Mouse (Mus musculus) limb, embryonic 14.5 days (tissue): ENCODE measurements around the gene Myo1d. TPM values are rescaled to one million over a fixed set of nuclear protein-coding genes. Genes with fewer than 3 reads are reported as not detected.

Experiments used
- ATAC-seq: fragments of 200-750 bp; cut with Nextera tagmentation; 2 replicates; pipeline ENCODE4 v1.8.0; 2017; ENCODE audit warnings: low read depth, moderate number of reproducible peaks, moderate TSS enrichment; ENCODE audit not compliant: low FRiP score
- DNase-seq: peaks from one replicate; pipeline ENCODE4 v3.0.0-alpha.2; 2015; ENCODE audit warnings: low spot score
- H3K27ac ChIP-seq: fragments of 300-500 bp; sonication (generic); replicated peaks from 2 replicates; pipeline ENCODE4 v1.5.1; 2014; ENCODE audit warnings: low read depth, mild to moderate bottlenecking, low read length, moderate library complexity, mixed read lengths
- H3K27me3 ChIP-seq: fragments of 300-500 bp; sonication (generic); 2 replicates; pipeline ENCODE4 v1.6.1; 2014; ENCODE audit warnings: low read length, mixed read lengths; ENCODE audit not compliant: control insufficient read depth, insufficient read depth
- H3K36me3 ChIP-seq: fragments of 300-500 bp; sonication (generic); 2 replicates; pipeline ENCODE4 v1.6.1; 2014; ENCODE audit warnings: mild to moderate bottlenecking, low read length, moderate library complexity, mixed read lengths; ENCODE audit not compliant: control insufficient read depth, insufficient read depth
- H3K4me1 ChIP-seq: fragments of 300-500 bp; sonication (generic); 2 replicates; pipeline ENCODE4 v1.6.1; 2014; ENCODE audit warnings: antibody characterized with exemption, low read length, mixed read lengths; ENCODE audit not compliant: control insufficient read depth, insufficient read depth
- H3K4me2 ChIP-seq: fragments of 300-500 bp; sonication (generic); replicated peaks from 2 replicates; pipeline ENCODE4 v1.6.1; 2014; ENCODE audit warnings: low read depth, mild to moderate bottlenecking, low read length, moderate library complexity; ENCODE audit not compliant: severe bottlenecking
- H3K4me3 ChIP-seq: fragments of 300-500 bp; sonication (generic); replicated peaks from 2 replicates; pipeline ENCODE4 v1.5.1; 2014; ENCODE audit warnings: low read length
- H3K9ac ChIP-seq: fragments of 300-500 bp; sonication (generic); 2 replicates; pipeline ENCODE4 v1.6.1; 2014; ENCODE audit warnings: mild to moderate bottlenecking, low read depth, low read length, moderate library complexity; ENCODE audit not compliant: severe bottlenecking
- H3K9me3 ChIP-seq: fragments of 300-500 bp; sonication (generic); 2 replicates; pipeline ENCODE4 v1.6.1; 2016; ENCODE audit warnings: low read length; ENCODE audit not compliant: control insufficient read depth
- POLR2A ChIP-seq: fragments of 200-500 bp; IDR thresholded peaks from 2 replicates; pipeline ENCODE4 v1.8.0; 2012; ENCODE audit warnings: inconsistent platforms, mild to moderate bottlenecking, moderate library complexity, borderline replicate concordance; ENCODE audit not compliant: insufficient read depth, insufficient read length; ENCODE audit errors: extremely low read depth
- WGBS: fragments of 180-500 bp; shearing (Covaris S2); extraction: QIAGEN DNeasy Blood & Tissue Kit; methylation state at CpG from one replicate; pipeline ENCODE4 v1.1.7; 2014; 5-methylcytosine and 5-hydroxymethylcytosine counted together
- polyA plus RNA-seq, 2 experiments: library from polyadenylated mRNA; depleted of rRNA in 1 of 2; stranded (reverse) in 1 of 2; unstranded in 1 of 2; fragments of >200 nt; fragmentation: Nextera tagmentation in 1 of 2; extraction: Ambion mirVana in 1 of 2; gene quantifications; 2 replicates each; pipeline versions ENCODE4 v1.2.1 to v1.2.3; 2012 to 2014

Myo1d gene
- polyA plus RNA-seq, 2 experiments: 6.6 to 8.3 TPM

GRCm38 (mm10) chr11:80715115-80715514 is 64.7 kb downstream of the Myo1d start:
- Histone ChIP-seq H3K9ac (no peak overlapping the region), H3K36me3 (no peaks in the 10 kb centered on the region), H3K27ac (no peak overlapping the region), H3K4me2 (no peak overlapping the region), H3K4me3 (no peak overlapping the region), H3K4me1 (no peaks in the 10 kb centered on the region), H3K27me3 (no peaks in the 10 kb centered on the region), H3K9me3 (no peaks in the 10 kb centered on the region)
- no peak for DNase-seq
- ATAC-seq: no peak
- WGBS: 69% methylated on average over 2 of the region's 2 CpGs
- no peak for TF ChIP-seq POLR2A

GRCm38 (mm10) chr11:80713705-80714104 is 66.1 kb downstream of the Myo1d start:
- H3K36me3 ChIP-seq: no peaks in the 10 kb centered on the region
- WGBS: 70% methylated on average over 1 of the region's 1 CpGs
- DNase-seq: no peak
- no peak for ATAC-seq
- H3K27ac ChIP-seq: 0 out of 2 replicates have a peak overlapping the region, but pooled peaks have one; percentile 8
- TF ChIP-seq POLR2A: no peak
- H3K4me2 ChIP-seq: no peak overlapping the region
- H3K9ac ChIP-seq: no peak overlapping the region
- no peaks in the 10 kb centered on the region for H3K9me3 ChIP-seq
- H3K4me1 ChIP-seq: no peaks in the 10 kb centered on the region
- H3K27me3 ChIP-seq: no peaks in the 10 kb centered on the region
- no peak overlapping the region for H3K4me3 ChIP-seq

- no peak for ATAC-seq
- no peak overlapping the region for H3K9ac ChIP-seq
- H3K4me1 ChIP-seq: no peaks in the 10 kb centered on the region
- no peak for DNase-seq
- TF ChIP-seq POLR2A: no peak
- 63% methylated on average over 3 of the region's 3 CpGs for WGBS
- no peak overlapping the region for H3K27ac ChIP-seq
- no peaks in the 10 kb centered on the region for H3K36me3 ChIP-seq
- no peaks in the 10 kb centered on the region for H3K27me3 ChIP-seq
- H3K4me2 ChIP-seq: no peak overlapping the region
- H3K9me3 ChIP-seq: no peaks in the 10 kb centered on the region
- H3K4me3 ChIP-seq: no peak overlapping the region
Observed at GRCm38 (mm10) chr11:80712201-80712600, 67.6 kb downstream of the Myo1d start.

GRCm38 (mm10) chr11:80711336-80711735 is 68.5 kb downstream of the Myo1d start:
- ATAC-seq (no peak), DNase-seq (no peak)
- no peaks in the 10 kb centered on the region for H3K9me3 ChIP-seq
- no peak overlapping the region for H3K9ac ChIP-seq
- 56% methylated on average over 6 of the region's 6 CpGs for WGBS
- no peak for TF ChIP-seq POLR2A
- no peak overlapping the region for H3K4me3 ChIP-seq
- H3K4me1 ChIP-seq: no peaks in the 10 kb centered on the region
- H3K36me3 ChIP-seq: no peaks in the 10 kb centered on the region
- no peak overlapping the region for H3K27ac ChIP-seq
- no peak overlapping the region for H3K4me2 ChIP-seq
- no peaks in the 10 kb centered on the region for H3K27me3 ChIP-seq

- Histone ChIP-seq H3K36me3 (no peaks in the 10 kb centered on the region), H3K9me3 (no peaks in the 10 kb centered on the region), H3K27me3 (no peaks in the 10 kb centered on the region), H3K4me3 (no peak overlapping the region), H3K4me2 (no peak overlapping the region), H3K4me1 (no peaks in the 10 kb centered on the region), H3K9ac (no peak overlapping the region), H3K27ac (no peak overlapping the region)
- no peak for ATAC-seq
- WGBS: 69% methylated on average over 4 of the region's 4 CpGs
- no peak for DNase-seq
- TF ChIP-seq POLR2A: no peak
Observed at GRCm38 (mm10) chr11:80700611-80701010, 79.2 kb downstream of the Myo1d start.

GRCm38 (mm10) chr11:80698721-80699120 is 81.1 kb downstream of the Myo1d start:
- H3K9me3 ChIP-seq: no peaks in the 10 kb centered on the region
- TF ChIP-seq POLR2A: no peak
- 65% methylated on average over 3 of the region's 3 CpGs for WGBS
- no peak overlapping the region for H3K27ac ChIP-seq
- no peaks in the 10 kb centered on the region for H3K4me1 ChIP-seq
- no peak for DNase-seq
- H3K9ac ChIP-seq: no peak overlapping the region
- no peak for ATAC-seq
- H3K27me3 ChIP-seq: no peaks in the 10 kb centered on the region
- no peaks in the 10 kb centered on the region for H3K36me3 ChIP-seq
- no peak overlapping the region for H3K4me2 ChIP-seq
- H3K4me3 ChIP-seq: no peak overlapping the region
